7 mouse cellular contexts compared by ENCODE assay signal in genomic region chr9:83315941-83316817, GRCm38 (mm10).
DNase-seq lines count a peak whose midpoint lies in the region; ATAC-seq lines count a peak whose summit lies in the region.

No protein-coding gene starts in this region.

- peak; percentile 4 for DNase-seq in lung, postnatal 14 days
- no peak for DNase-seq in lung, adult 18-20 months
- DNase-seq in cerebellum, postnatal 14 days, result peak; percentile 78 to 80
- peak; percentile 89 for DNase-seq in layer of hippocampus, adult 11-12 months (ENCODE audit: low spot score)
- DNase-seq in ovary, postnatal 10 days (ENCODE audit: low spot score), result no peak

- H3K4me3 ChIP-seq in midbrain, embryonic 15.5 days, result no peak overlapping the region

- no peaks in the 10 kb centered on the region for H3K9me3 ChIP-seq in midbrain, embryonic 15.5 days

- peak overlapping the region; percentile 23; the same call in 1 of the 2 replicates for H3K4me2 ChIP-seq in midbrain, embryonic 15.5 days

- no peaks in the 10 kb centered on the region for H3K36me3 ChIP-seq in midbrain, embryonic 15.5 days (replicated peaks)

- H3K9ac ChIP-seq in midbrain, embryonic 15.5 days, result no peak overlapping the region

- peak overlapping the region; percentile 42 for H3K27ac ChIP-seq in midbrain, embryonic 15.5 days

- peaks cover 8% of the 10 kb centered on the region; the same call in 1 of the 2 replicates for H3K4me1 ChIP-seq in midbrain, embryonic 15.5 days

- WGBS in midbrain, embryonic 15.5 days, result 43% methylated on average over 10 of the region's 10 CpGs

- H3K27me3 ChIP-seq in midbrain, embryonic 15.5 days (replicated peaks), result no peaks in the 10 kb centered on the region

- peak; percentile 92 for ATAC-seq in midbrain, embryonic 15.5 days (replicated peaks)
- no peak for ATAC-seq in monocyte, adult 5-6 weeks (replicated peaks; ENCODE audit: insufficient number of reproducible peaks, low FRiP score, low TSS enrichment, poor library complexity, severe bottlenecking)

Comparison
In these comparisons a context has a peak if more than half of its experiments do, and no peak if none do; other contexts are left out.
1. DNase-seq: peak in lung, postnatal 14 days (single experiment), cerebellum, postnatal 14 days (2 of 2) and layer of hippocampus, adult 11-12 months (single experiment); none in lung, adult 18-20 months (0 of 2) and ovary, postnatal 10 days (single experiment).